Mouse (Mus musculus) telencephalon, adult 2 months (tissue): ENCODE measurements around the gene Ly6g6d.

Source experiments
- DNase-seq: peaks from one replicate; pipeline ENCODE4 v3.0.0-alpha.2; 2011; ENCODE audit warnings: low read depth, low spot score

The Ly6g6d gene

DNA sequence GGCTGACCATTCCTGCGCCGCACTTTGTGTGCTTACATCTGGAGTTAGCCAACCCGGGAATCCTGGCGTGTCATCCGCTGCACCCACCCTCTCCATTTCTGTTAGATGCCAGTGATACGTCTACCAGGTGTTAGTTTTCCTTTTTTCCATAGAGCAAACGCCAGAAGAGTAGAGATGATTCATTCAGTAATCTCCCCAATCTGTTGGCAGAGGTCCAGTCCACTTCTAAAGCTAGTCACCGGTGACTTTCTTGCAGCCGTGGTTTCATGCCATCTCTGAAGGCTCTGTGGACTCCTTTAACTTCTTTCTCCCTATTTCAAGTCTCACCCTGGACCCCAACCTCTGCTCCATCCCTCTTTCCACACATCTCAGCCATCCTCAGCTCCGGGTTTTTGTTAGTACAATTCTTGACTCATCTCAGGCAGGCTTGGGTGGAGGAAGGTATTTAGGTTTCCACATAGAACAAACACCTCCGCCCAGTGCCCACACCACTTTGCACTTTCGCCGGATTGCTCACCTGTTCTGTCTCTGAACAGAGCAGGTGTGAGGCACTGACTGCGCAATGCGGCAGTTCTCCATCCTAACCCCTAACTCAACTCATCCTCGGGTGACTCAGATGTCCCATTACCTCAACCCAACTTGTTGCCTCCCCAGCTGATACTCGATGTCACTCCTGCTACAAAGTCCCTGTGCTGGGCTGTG is 9.5 kb downstream of the Ly6g6d start:
- DNase-seq: no peak

DNA sequence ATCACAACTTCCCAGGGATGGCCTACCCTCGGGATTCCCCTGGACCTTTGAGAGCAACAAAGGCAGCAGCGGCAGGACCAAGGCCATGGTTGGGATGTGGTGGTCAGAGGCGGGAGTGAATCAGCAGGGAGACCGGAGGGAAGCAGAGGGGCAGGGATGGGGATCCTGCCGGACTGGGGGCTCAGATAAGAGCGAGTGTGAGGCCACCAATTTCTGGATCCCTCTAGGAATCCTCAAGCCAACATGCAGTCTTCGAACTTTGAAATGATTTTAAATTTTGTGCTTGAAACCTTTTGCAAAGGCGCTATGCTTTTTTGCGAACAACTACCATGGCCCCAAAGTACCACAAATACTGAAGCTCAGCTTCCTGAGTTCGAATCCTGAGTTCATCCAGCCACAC is 11.8 kb downstream of the Ly6g6d start, which contains the start of gene Mpig6b:
TSS of gene Mpig6b (minus strand) at position 101 of the 400 bp plus-strand sequence.
- DNase-seq: no peak

DNA sequence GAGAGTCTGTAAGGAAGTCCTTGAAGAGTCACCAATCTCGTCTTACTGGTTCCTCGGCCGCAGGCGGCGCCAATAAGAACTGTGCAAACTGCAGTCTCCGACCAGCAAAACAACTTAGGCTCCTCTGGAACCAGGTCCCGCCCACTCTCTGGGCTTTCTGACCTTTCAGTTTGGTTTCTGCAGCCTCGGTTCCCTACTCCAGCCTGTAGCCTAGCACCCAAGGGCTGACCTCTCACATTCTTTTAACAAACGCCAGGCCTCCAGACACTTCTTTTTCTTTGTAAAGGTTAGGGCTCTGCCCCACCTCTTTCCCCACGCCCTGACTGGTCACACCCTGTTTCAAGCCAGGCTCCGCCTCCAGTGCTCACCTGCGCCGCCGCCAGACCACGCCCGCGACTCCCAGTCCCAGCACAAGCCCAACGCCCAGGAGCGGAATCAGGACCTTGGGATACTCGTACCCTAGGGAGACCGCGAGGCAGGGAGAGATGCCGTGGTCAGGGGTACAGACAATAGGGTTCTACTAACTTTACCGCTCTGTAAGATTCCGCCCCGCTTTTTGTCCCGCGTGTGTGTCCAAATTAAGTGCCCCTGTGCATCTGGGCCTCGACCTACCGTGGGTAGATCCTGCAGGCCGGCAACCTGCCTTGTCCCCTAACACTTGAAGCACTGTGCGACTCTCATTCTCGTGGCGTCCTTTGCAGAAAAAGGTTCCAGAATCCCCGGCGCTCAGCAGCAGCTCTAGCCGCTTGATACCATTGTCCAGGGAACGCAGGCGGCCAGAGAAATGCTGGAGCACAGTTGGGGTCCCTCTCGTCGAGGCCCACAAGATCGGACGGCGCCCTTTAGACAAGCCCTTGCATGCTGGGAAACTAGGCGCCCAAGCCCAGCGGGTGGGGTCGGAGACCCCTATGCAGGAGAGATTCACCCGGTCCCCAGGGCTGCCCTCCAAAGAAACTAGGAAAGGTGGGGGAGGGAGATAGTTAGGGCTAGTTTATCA is 12.6 kb downstream of the Ly6g6d start, which contains the start of gene Ly6g6c:
TSS of gene Ly6g6c (plus strand) at position 438 of the 997 bp plus-strand sequence.
- DNase-seq: no peak

GRCm38 (mm10) chr17:35064378-35064877 is 13.4 kb downstream of the Ly6g6d start:
- no peak for DNase-seq

DNA sequence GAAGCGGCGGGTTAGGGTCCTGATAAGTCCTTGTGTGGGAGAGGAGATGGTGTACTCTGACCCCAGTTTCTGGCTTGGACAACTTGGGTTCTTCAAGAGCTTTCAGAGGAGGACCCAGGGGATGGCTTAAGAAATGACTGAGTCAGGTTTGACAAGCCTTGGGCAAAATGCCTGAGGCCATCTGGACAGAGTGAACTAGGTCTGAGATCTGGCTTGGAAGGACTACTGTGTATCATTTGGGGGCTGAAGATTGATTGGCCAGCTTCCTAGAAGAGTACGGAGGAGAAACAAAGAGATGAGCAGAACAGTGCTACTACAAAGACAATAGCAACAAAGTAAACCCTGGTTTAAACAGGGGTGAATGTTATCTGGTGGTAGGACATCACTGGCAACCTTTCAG is 14.4 kb downstream of the Ly6g6d start:
- no peak for DNase-seq

GRCm38 (mm10) chr17:35061299-35061698 is 16.6 kb downstream of the Ly6g6d start:
- no peak for DNase-seq

- no peak for DNase-seq
Observed at GRCm38 (mm10) chr17:35060737-35061297, 17.0 kb downstream of the Ly6g6d start.

DNA sequence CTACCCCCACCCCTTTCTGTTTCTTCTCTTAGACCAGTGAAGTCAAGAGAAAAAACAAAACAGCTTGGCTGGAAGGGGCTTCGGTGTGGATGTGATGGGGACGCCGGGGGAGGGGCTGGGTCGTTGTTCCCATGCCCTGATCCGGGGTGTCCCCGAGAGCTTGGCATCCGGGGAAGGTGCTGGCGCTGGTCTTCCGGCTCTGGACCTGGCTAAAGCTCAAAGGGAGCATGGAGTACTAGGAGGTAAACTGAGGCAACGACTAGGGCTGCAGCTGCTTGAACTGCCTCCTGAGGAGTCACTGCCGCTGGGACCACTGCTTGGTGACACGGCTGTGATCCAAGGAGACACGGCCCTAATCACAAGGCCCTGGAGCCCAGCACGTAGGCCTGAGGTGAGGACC is 17.8 kb downstream of the Ly6g6d start:
- no peak for DNase-seq

DNA sequence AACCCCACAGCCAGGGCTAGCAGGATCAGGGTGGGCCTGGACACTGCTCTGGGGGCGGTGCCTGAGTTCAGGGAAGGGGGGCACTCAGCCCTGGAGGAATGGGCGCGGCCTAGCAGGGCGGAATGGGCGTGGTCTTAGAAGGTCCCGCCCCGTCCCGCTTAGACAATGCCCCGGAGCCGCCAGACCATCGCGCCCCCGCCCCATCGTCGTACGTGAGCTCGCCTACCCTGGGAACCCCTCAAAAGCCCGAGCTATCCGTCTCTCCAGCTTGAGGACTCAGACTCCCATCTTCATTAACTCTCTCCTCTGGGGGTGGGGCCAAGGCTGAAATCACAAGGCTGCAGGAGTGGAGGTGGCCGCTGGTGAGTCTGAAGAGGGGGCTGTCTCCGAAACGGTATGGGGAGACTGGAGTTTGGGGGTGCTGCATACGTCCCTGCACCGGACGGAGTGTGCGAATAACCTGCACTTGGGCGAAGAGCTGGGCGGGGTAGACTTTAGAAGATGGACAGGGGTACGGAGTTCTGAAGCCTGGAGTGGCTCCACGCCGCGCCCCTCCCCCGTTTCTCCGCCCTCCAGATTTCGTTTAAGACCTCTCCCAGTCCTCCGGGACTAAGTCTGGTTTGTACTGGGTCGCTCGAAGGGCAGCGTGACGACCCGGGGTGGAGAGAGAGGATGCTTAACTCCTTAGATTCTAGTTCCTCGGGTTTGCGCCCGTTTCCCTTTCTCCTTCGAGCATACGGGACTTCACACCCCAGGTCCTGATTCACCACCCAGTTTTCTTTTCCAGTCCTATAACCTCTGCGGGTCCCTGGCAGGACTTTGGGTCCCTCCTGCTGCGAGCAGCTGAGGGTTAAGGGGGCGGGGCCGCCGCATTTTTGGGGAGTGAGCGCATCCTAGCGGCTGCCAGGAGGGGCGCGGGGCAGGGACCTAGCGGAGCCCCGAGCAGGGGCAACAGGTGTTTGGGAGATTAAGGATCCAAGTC is 18.7 kb downstream of the Ly6g6d start, which contains the start of gene Ddah2:
TSS of gene Ddah2 (plus strand) at position 125 of the 982 bp plus-strand sequence.
- DNase-seq: no peak

DNA sequence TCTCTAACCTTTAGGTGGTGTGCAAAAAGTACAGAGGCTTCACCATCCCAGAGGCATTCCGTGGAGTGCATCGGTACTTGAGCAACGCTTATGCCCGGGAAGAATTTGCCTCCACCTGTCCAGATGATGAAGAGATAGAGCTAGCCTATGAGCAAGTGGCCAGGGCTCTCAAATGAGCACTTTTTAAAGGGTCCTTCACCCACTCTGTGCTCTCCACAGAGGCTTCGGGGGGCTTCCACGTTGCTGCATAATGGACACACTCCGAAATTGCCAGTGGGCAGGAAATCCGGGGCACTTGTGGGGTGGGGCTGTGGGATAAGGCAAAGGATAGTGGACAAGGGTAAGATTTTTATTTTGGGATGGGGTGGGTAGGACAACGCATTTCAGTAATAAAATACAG is 19.5 kb downstream of the Ly6g6d start:
- DNase-seq: no peak

GRCm38 (mm10) chr17:35057090-35057489 is 20.8 kb downstream of the Ly6g6d start:
- DNase-seq: no peak

- no peak for DNase-seq
Observed at GRCm38 (mm10) chr17:35055691-35056495, 22.0 kb downstream of the Ly6g6d start.

DNA sequence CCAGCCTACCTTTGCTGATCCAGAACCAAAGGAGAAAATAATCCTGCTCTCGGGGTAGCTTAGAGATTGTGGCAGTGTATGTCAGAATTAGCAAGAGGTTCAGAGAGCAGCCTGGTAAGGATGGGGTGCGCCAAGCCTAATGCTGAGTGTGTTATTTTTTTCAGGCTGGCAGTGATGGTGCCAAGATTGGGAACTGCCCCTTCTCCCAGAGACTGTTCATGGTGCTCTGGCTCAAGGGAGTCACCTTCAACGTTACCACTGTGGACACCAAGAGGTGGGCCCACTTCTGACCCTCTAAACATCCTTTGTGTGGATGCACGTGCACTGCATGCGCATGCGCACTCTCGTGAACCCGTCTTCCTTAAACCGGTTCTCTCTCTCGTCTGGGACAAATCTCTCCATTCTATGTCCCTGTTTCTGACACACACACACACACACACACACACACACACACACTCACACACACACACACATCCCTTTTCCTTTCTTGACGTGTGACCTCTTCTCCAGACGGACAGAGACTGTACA is 25.5 kb downstream of the Ly6g6d start:
- DNase-seq: no peak

DNA sequence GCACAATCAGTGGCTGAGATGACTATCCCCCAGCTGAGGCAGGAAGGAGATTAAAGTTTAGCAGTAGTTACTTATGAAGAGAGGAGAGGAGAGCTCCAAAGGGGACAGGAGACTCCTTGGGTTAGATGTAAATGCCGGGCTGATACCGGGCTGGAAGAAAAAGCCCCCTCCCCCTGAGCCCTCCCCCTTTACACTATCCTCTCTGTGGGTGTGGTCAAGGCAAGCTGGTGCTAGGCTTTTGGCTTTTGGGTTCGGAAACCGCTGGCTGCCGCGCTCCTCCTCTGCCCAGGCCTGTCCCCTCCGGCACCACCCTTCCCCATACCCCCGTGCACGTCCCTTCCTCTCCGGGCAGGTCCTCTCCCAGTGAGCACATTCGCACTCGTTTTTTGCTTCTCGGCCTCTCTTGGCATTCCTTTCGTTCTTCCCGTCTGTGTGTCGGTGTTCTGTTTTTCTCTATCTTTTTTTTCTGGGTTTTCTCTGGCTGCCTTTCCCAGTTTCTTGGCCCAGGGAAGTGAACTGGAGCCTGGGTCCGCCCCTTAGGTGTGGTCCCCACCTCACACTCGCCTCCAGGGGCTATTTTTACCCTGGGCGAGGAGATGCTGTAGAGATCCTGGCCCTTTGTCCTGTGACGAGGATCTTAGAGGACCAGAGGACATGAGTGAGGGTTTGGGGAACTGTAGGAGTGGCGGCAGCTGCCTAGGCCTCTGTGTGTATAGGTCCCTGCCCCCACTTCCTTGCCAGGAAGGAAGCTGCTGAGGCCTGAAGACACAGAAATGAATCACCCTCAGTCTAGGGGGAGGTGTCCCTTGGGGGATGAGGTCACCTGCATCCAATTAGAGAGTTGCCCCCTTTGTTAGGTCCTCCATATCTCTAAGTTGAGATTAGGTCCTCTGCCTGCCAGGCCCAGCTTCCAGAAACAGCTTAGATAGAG is 26.4 kb downstream of the Ly6g6d start:
- DNase-seq: no peak

- DNase-seq: no peak
Observed at GRCm38 (mm10) chr17:35050126-35050750, 27.6 kb downstream of the Ly6g6d start.

DNA sequence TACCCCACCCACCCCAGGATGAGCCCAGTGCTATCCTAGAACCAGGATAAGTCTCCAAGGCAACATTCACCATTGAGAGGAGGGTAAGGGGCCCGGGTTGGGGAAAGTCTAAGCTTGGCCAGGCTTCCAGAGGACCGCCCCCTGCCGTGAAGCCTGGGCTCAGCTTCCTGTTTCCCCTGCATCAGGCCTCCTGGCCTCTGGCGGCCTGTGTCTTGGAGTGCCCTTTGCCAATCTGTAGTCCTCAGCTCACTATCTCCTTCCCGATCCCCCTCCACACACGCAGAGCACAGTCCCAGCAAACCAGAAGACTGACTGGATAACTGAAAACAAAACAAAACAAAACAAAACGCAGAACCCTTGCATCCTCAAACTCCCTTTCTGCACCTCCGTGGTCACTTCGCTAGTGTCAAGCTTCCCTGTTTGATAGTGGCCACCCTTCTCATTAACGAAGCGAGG is 28.3 kb downstream of the Ly6g6d start, which contains the start of gene Clic1:
TSS of gene Clic1 (plus strand) at position 406 of the 456 bp plus-strand sequence.
- DNase-seq: no peak

GRCm38 (mm10) chr17:35048932-35049440 is 28.9 kb downstream of the Ly6g6d start:
- DNase-seq: no peak
